15 mouse cellular contexts compared by ENCODE assay signal in genomic region chr9:35493033-35493732, GRCm38 (mm10). TPM values are rescaled to one million over a fixed set of nuclear protein-coding genes. Genes with fewer than 3 reads are reported as not detected.
DNase-seq lines count a peak whose midpoint lies in the region; ATAC-seq and TF ChIP-seq lines count a peak whose summit lies in the region.
"Had no signal": no experiment of that assay in that cellular context is flagged by ENCODE, and none has a peak within 500 bp of the region (broad histone marks: within the 10 kb centered on the region; RNA-seq: fewer than 3 reads in every experiment).

No protein-coding gene starts in this region.

- no peak for DNase-seq in neural tube, embryonic 10.5 days (ENCODE audit: extremely low spot score, low spot score)
- no peak for DNase-seq in forebrain, postnatal 0 days
- DNase-seq in limb, embryonic 10.5 days (ENCODE audit: low spot score), result no peak
- no peak for DNase-seq in gastrocnemius, adult 18-20 months (ENCODE audit: low spot score)
- DNase-seq in c-Kit-positive CD71-positive TER-119-positive erythroid progenitor cells, embryonic 14.5 days (ENCODE audit: low spot score), result no peak
- no peak for DNase-seq in adrenal gland, adult 8-10 months
- DNase-seq: gastrocnemius, postnatal 36 days; heart, postnatal 4 days; thymus, adult 18-20 months had no signal

- H3K36me3 ChIP-seq in neural tube, embryonic 12.5 days, result peaks cover 27% of the 10 kb centered on the region
- H3K36me3 ChIP-seq in forebrain, postnatal 0 days (ENCODE audit: insufficient read depth), result peaks cover 17% of the 10 kb centered on the region
- H3K36me3 ChIP-seq in limb, embryonic 10.5 days, result peaks cover 78% of the 10 kb centered on the region
- H3K36me3 ChIP-seq: liver, embryonic 15.5 days had no signal

- H3K9ac ChIP-seq in neural tube, embryonic 12.5 days, result no peak overlapping the region
- no peak overlapping the region for H3K9ac ChIP-seq in forebrain, postnatal 0 days
- H3K9ac ChIP-seq: liver, embryonic 15.5 days; midbrain, embryonic 12.5 days had no signal

- no peak for TF ChIP-seq CTCF in forebrain, postnatal 0 days (IDR thresholded peaks at IDR 0.05; ENCODE audit: low read depth)

- WGBS in neural tube, embryonic 12.5 days, result 36% methylated on average over 7 of the region's 7 CpGs
- WGBS in forebrain, postnatal 0 days, result 45% methylated on average over 7 of the region's 7 CpGs
- WGBS in limb, embryonic 10.5 days, result 73% methylated on average over 7 of the region's 7 CpGs

- no peak overlapping the region for H3K27ac ChIP-seq in neural tube, embryonic 12.5 days
- H3K27ac ChIP-seq in forebrain, postnatal 0 days (ENCODE audit: low read depth, low read length), result no peak overlapping the region
- peak overlapping the region; percentile 25; the same call in 1 of the 2 replicates for H3K27ac ChIP-seq in limb, embryonic 10.5 days
- H3K27ac ChIP-seq: liver, embryonic 15.5 days; midbrain, embryonic 12.5 days had no signal

- no peaks in the 10 kb centered on the region for H3K27me3 ChIP-seq in neural tube, embryonic 12.5 days (replicated peaks)
- no peaks in the 10 kb centered on the region for H3K27me3 ChIP-seq in forebrain, postnatal 0 days (ENCODE audit: insufficient read depth, low read length)
- H3K27me3 ChIP-seq in limb, embryonic 10.5 days (ENCODE audit: low read depth, poor library complexity, severe bottlenecking), result no peaks in the 10 kb centered on the region
- H3K27me3 ChIP-seq: liver, embryonic 15.5 days; midbrain, embryonic 12.5 days had no signal

- peak; percentile 72; the same call in 1 of the 2 replicates for ATAC-seq in neural tube, embryonic 12.5 days (ENCODE audit: low FRiP score, low read depth)
- ATAC-seq in forebrain, postnatal 0 days, result peak; percentile 42; the same call in 1 of the 2 replicates
- ATAC-seq: activated CD4-positive, CD25-positive, alpha-beta regulatory T cell, adult 4 months had no signal

- no peaks in the 10 kb centered on the region for H3K4me1 ChIP-seq in neural tube, embryonic 12.5 days
- H3K4me1 ChIP-seq in forebrain, postnatal 0 days (ENCODE audit: insufficient read depth), result no peaks in the 10 kb centered on the region
- peaks cover 24% of the 10 kb centered on the region for H3K4me1 ChIP-seq in limb, embryonic 10.5 days
- H3K4me1 ChIP-seq: liver, embryonic 15.5 days had no signal

- H3K4me3 ChIP-seq in neural tube, embryonic 12.5 days, result no peak overlapping the region
- H3K4me3 ChIP-seq in forebrain, postnatal 0 days (ENCODE audit: low read depth, low read length), result no peak overlapping the region
- no peak overlapping the region for H3K4me3 ChIP-seq in limb, embryonic 10.5 days
- H3K4me3 ChIP-seq: liver, embryonic 15.5 days; midbrain, embryonic 12.5 days had no signal

- no peak overlapping the region for H3K4me2 ChIP-seq in neural tube, embryonic 12.5 days (replicated peaks)
- H3K4me2 ChIP-seq in forebrain, postnatal 0 days (ENCODE audit: low read depth), result no peak overlapping the region
- H3K4me2 ChIP-seq: liver, embryonic 15.5 days; midbrain, embryonic 12.5 days had no signal

- no peaks in the 10 kb centered on the region for H3K9me3 ChIP-seq in neural tube, embryonic 12.5 days
- no peaks in the 10 kb centered on the region for H3K9me3 ChIP-seq in forebrain, postnatal 0 days (ENCODE audit: low read length)
- H3K9me3 ChIP-seq in limb, embryonic 10.5 days (replicated peaks), result no peaks in the 10 kb centered on the region
- H3K9me3 ChIP-seq: liver, embryonic 15.5 days; midbrain, embryonic 12.5 days had no signal

RNA-seq across cellular contexts. Expression of gene Gm1113, which starts 24.9 kb away (rescaled TPM):
- polyA plus RNA-seq in neural tube, embryonic 12.5 days (2016; fragmentation: Nextera tagmentation; extraction: Ambion mirVana), result not detected in 2 replicates
- total RNA-seq in forebrain, postnatal 0 days (2014; rRNA removed), result not detected in 2 replicates
- not detected in 2 replicates for polyA plus RNA-seq in forebrain, postnatal 0 days (2015; fragmentation: Nextera tagmentation; extraction: Ambion mirVana)
- not detected in 2 replicates for polyA plus RNA-seq in limb, embryonic 10.5 days (2016; fragmentation: Nextera tagmentation; extraction: Ambion mirVana)
- total RNA-seq in gastrocnemius, adult 18-20 months (2021), result not detected
- total RNA-seq in adrenal gland, adult 8-10 months (2022), result not detected
- total RNA-seq: gastrocnemius, postnatal 36 days; heart, postnatal 4 days had no signal
- polyA plus RNA-seq: activated CD4-positive, CD25-positive, alpha-beta regulatory T cell, adult 4 months; cortical plate, adult 2 months; liver, embryonic 15.5 days; midbrain, embryonic 12.5 days; neural tube, embryonic 14.5 days had no signal
